Mouse (Mus musculus) ES-E14 (cell line): Measurements from ENCODE around the gene H2-T24. TPM values are rescaled to one million over a fixed set of nuclear protein-coding genes. Genes with fewer than 3 reads are reported as not detected.

Experiments
- DNase-seq: peaks from one replicate; pipeline ENCODE4 v3.0.0-alpha.2; 2013; ENCODE audit warnings: low read depth, low spot score
- H3K27ac ChIP-seq: 2 replicates; pipeline ENCODE4 v1.5.1; 2012; ENCODE audit warnings: low read depth, mild to moderate bottlenecking, low read length, moderate library complexity, mixed read lengths; ENCODE audit not compliant: poor library complexity, insufficient read depth, severe bottlenecking
- H3K36me3 ChIP-seq: 2 replicates; pipeline ENCODE4 v1.6.1; 2012; ENCODE audit warnings: mild to moderate bottlenecking, low read length, moderate library complexity, mixed read lengths; ENCODE audit not compliant: control insufficient read depth, poor library complexity, insufficient read depth, severe bottlenecking
- H3K4me1 ChIP-seq, 2 experiments: fragments of 150-350 bp in 1 of 2; sonication (generic) in 1 of 2; 2 replicates each; pipeline ENCODE4 v1.6.1; 2012; ENCODE audit warnings: low read length in 2 of 2, mild to moderate bottlenecking in 1 of 2, mixed read lengths in 1 of 2; ENCODE audit not compliant: control insufficient read depth in 2 of 2, insufficient read depth in 2 of 2, poor library complexity in 1 of 2
- H3K4me3 ChIP-seq, 2 experiments: fragments of 150-350 bp in 1 of 2; sonication (generic) in 1 of 2; 2 replicates each; pipeline ENCODE4 v1.5.1; 2012; ENCODE audit warnings: low read length in 2 of 2, low read depth in 1 of 2, mild to moderate bottlenecking in 1 of 2, mixed read lengths in 1 of 2; ENCODE audit not compliant: insufficient read depth in 1 of 2, poor library complexity in 1 of 2, severe bottlenecking in 1 of 2
- H3K9ac ChIP-seq: 2 replicates; pipeline ENCODE4 v1.6.1; 2012; ENCODE audit warnings: low read depth, mild to moderate bottlenecking, low read length, mixed read lengths; ENCODE audit not compliant: poor library complexity, insufficient read depth, severe bottlenecking
- H3K9me3 ChIP-seq: fragments of 150-350 bp; sonication (generic); 2 replicates; pipeline ENCODE4 v1.6.1; 2012; ENCODE audit warnings: low read depth, mild to moderate bottlenecking, low read length; ENCODE audit not compliant: control insufficient read depth, insufficient read depth
- CHD2 ChIP-seq: IDR thresholded peaks from 2 replicates; pipeline ENCODE4 v1.6.1; 2014; ENCODE audit warnings: mild to moderate bottlenecking, low read depth, low read length, inconsistent platforms
- HCFC1 ChIP-seq: IDR thresholded peaks from 2 replicates; pipeline ENCODE4 v1.6.1; 2012; ENCODE audit warnings: low read length, inconsistent platforms, borderline replicate concordance; ENCODE audit not compliant: insufficient read depth
- MAFK ChIP-seq: IDR thresholded peaks from 2 replicates; pipeline ENCODE4 v1.6.1; 2014; ENCODE audit warnings: mild to moderate bottlenecking, low read depth, low read length, inconsistent platforms; ENCODE audit not compliant: insufficient read depth
- ZC3H11A ChIP-seq: IDR thresholded peaks from 2 replicates; pipeline ENCODE4 v1.6.1; 2012; ENCODE audit warnings: low read depth, mild to moderate bottlenecking, inconsistent platforms, low read length, borderline replicate concordance
- ZNF384 ChIP-seq: IDR thresholded peaks from 2 replicates; pipeline ENCODE4 v1.6.1; 2012; ENCODE audit warnings: low read depth, low read length, inconsistent platforms
- in situ Hi-C, 2 experiments: fragments of 600-800 bp; cut with MboI; formaldehyde crosslinking; loops; one replicate each; pipeline ENCODE4 v1.15.1; 2025; ENCODE audit warnings: low sequenced_read_pairs in 2 of 2, inconsistent platforms in 1 of 2; ENCODE audit not compliant: unreplicated experiment in 2 of 2
- total RNA-seq: library from RNA; depleted of rRNA; stranded (reverse); fragments of 300-350 nt; gene quantifications from 2 replicates; pipeline ENCODE4 v1.2.3, GENCODE M21; 2012; rRNA removed

The H2-T24 gene
- total RNA-seq, 1 experiment, result not detected

GRCm38 (mm10) chr17:35967621-35968020, 52.7 kb downstream of the H2-T24 start:
- H3K4me1 ChIP-seq, result peaks cover 0 to 12% of the 10 kb centered on the region in 2 experiments; a peak in 1 of 4 replicates
- H3K9me3 ChIP-seq, result no peaks in the 10 kb centered on the region
- in situ Hi-C loops, result no loop called here
- TF ChIP-seq MAFK, result no peak
- no peak for TF ChIP-seq ZC3H11A
- TF ChIP-seq ZNF384, result no peak
- TF ChIP-seq CHD2, result no peak
- TF ChIP-seq HCFC1, result no peak
- no peak overlapping the region for H3K4me3 ChIP-seq
- peaks cover 35% of the 10 kb centered on the region for H3K36me3 ChIP-seq
- no peak overlapping the region for H3K9ac ChIP-seq
- no peak overlapping the region for H3K27ac ChIP-seq
- DNase-seq, result no peak

GRCm38 (mm10) chr17:35963279-35963678, 57.1 kb downstream of the H2-T24 start:
- TF ChIP-seq ZNF384 (no peak), HCFC1 (no peak), MAFK (no peak), ZC3H11A (no peak)
- no peak for DNase-seq
- H3K36me3 ChIP-seq, result peaks cover 72% of the 10 kb centered on the region

GRCm38 (mm10) chr17:35958533-35959223, 61.7 kb downstream of the H2-T24 start:
- Histone ChIP-seq H3K27ac (no peak overlapping the region), H3K4me3 (no peak overlapping the region), H3K36me3 (peaks cover 73% of the 10 kb centered on the region), H3K9ac (no peak overlapping the region), H3K9me3 (no peaks in the 10 kb centered on the region), H3K4me1 (peaks cover 0 to 8% of the 10 kb centered on the region in 2 experiments; a peak in 1 of 4 replicates)
- no peak for DNase-seq
- TF ChIP-seq MAFK (no peak), HCFC1 (no peak), ZNF384 (no peak), CHD2 (no peak), ZC3H11A (no peak)
- in situ Hi-C loops, result no loop called here

More at GRCm38 (mm10) chr17:35963279-35963678, 57.1 kb downstream of the H2-T24 start:
- Histone ChIP-seq H3K4me1 (peaks cover 0 to 12% of the 10 kb centered on the region in 2 experiments; a peak in 1 of 4 replicates), H3K9ac (no peak overlapping the region), H3K4me3 (no peak overlapping the region), H3K9me3 (no peaks in the 10 kb centered on the region), H3K27ac (no peak overlapping the region)
- in situ Hi-C loops, result no loop called here

Other genes with a start within 250 kb of the H2-T24 start
- 29.3 and 32.3 TPM in 2 replicates for gene Ier3, start 198.9 kb downstream of the H2-T24 start, total RNA-seq
- 31.6 and 34.6 TPM in 2 replicates for gene Flot1, start 197.3 kb downstream of the H2-T24 start, total RNA-seq
- gene Tubb5, start 182.3 kb downstream of the H2-T24 start, total RNA-seq, result 1,077 and 1,157 TPM in 2 replicates
- 23.8 and 31.7 TPM in 2 replicates for gene Mdc1, start 179.0 kb downstream of the H2-T24 start, total RNA-seq
- gene Nrm, start 159.2 kb downstream of the H2-T24 start, total RNA-seq, result 24.7 and 43.0 TPM in 2 replicates
- 23.2 and 29.9 TPM in 2 replicates for gene Ppp1r18, start 155.0 kb downstream of the H2-T24 start, total RNA-seq
- 202 and 391 TPM in 2 replicates for gene Dhx16, start 140.7 kb downstream of the H2-T24 start, total RNA-seq
- gene 2310061I04Rik, start 123.1 kb downstream of the H2-T24 start, total RNA-seq, result 13.6 and 15.8 TPM in 2 replicates
- 12.5 and 12.9 TPM in 2 replicates for gene Atat1, start 110.5 kb downstream of the H2-T24 start, total RNA-seq
- gene Mrps18b, start 104.2 kb downstream of the H2-T24 start, total RNA-seq, result 189 and 226 TPM in 2 replicates
- 64.8 and 68.2 TPM in 2 replicates for gene Ppp1r10, start 104.1 kb downstream of the H2-T24 start, total RNA-seq
- 115 and 117 TPM in 2 replicates for gene Abcf1, start 50.8 kb downstream of the H2-T24 start, total RNA-seq
- 51.6 and 64.1 TPM in 2 replicates for gene Gnl1, start 40.7 kb downstream of the H2-T24 start, total RNA-seq
- 13.8 and 17.0 TPM in 2 replicates for gene Prr3, start 40.3 kb downstream of the H2-T24 start, total RNA-seq
- 0.67 and 0.95 TPM in 2 replicates for gene H2-T23, start 12.3 kb upstream of the H2-T24 start, total RNA-seq
- 2.7 and 5.8 TPM in 2 replicates for gene H2-T22, start 22.2 kb upstream of the H2-T24 start, total RNA-seq
- gene Gm6034, start 22.4 kb upstream of the H2-T24 start, total RNA-seq, result 0.18 and 0.21 TPM in 2 replicates
- 0.37 and 0.54 TPM in 2 replicates for gene Gm11127, start 37.8 kb upstream of the H2-T24 start, total RNA-seq
- gene Gm19684, start 101.1 kb upstream of the H2-T24 start, total RNA-seq, result not detected in 2 replicates
- 0.63 TPM in 1 of 2 replicates, not detected in the other for gene Gm7030, start 108.9 kb upstream of the H2-T24 start, total RNA-seq
- not detected in 2 replicates for gene Gm8909, start 148.0 kb upstream of the H2-T24 start, total RNA-seq
- gene H2-T3, start 169.7 kb upstream of the H2-T24 start, total RNA-seq, result 0.22 TPM in 1 of 2 replicates, not detected in the other
- gene Rpp21, start 237.5 kb upstream of the H2-T24 start, total RNA-seq, result 45.2 and 47.7 TPM in 2 replicates